Mouse (Mus musculus) limb, embryonic 12.5 days (tissue): Measurements from ENCODE around the gene Msl2. TPM values are rescaled to one million over a fixed set of nuclear protein-coding genes. Genes with fewer than 3 reads are reported as not detected.

Source experiments
- polyA plus RNA-seq: library from polyadenylated mRNA; unstranded; fragments of >200 nt; fragmentation: Nextera tagmentation; extraction: Ambion mirVana; gene quantifications from 2 replicates; pipeline ENCODE4 v1.2.1, GENCODE M21; 2016

The Msl2 gene
- polyA plus RNA-seq, 1 experiment from 2014 or later: 8.9 TPM

Other genes starting within 250 kb of the Msl2 start
- gene Pccb, start 39.2 kb upstream of the Msl2 start, polyA plus RNA-seq: 21.4 and 21.9 TPM in 2 replicates
- gene Ppp2r3a, start 177.7 kb downstream of the Msl2 start, polyA plus RNA-seq: 13.8 and 15.8 TPM in 2 replicates